Comparison of ENCODE assay signal across 8 mouse cellular contexts in genomic region chr11:8601411-8601821, GRCm38 (mm10).
DNase-seq lines count a peak whose midpoint lies in the region; ATAC-seq lines count a peak whose summit lies in the region.

No protein-coding gene starts in this region.

- 47% methylated on average over 7 of the region's 7 CpGs for WGBS in forebrain, embryonic 16.5 days
- WGBS in forebrain, embryonic 12.5 days, result 53% methylated on average over 7 of the region's 7 CpGs
- 32% methylated on average over 7 of the region's 7 CpGs for WGBS in embryonic facial prominence, embryonic 13.5 days
- WGBS in midbrain, embryonic 14.5 days, result 12% methylated on average over 7 of the region's 7 CpGs

- H3K9me3 ChIP-seq in forebrain, embryonic 16.5 days (ENCODE audit: control insufficient read depth, low read length), result no peaks in the 10 kb centered on the region
- H3K9me3 ChIP-seq in forebrain, embryonic 12.5 days, result no peaks in the 10 kb centered on the region
- 0 out of 2 replicates have a peak, but pooled peaks cover under 1% of the 10 kb centered on the region for H3K9me3 ChIP-seq in embryonic facial prominence, embryonic 13.5 days
- H3K9me3 ChIP-seq in midbrain, embryonic 14.5 days (ENCODE audit: control insufficient read depth, low read length), result no peaks in the 10 kb centered on the region

- H3K36me3 ChIP-seq in forebrain, embryonic 16.5 days (ENCODE audit: control insufficient read depth, insufficient read depth), result no peaks in the 10 kb centered on the region
- H3K36me3 ChIP-seq in forebrain, embryonic 12.5 days (replicated peaks), result no peaks in the 10 kb centered on the region
- H3K36me3 ChIP-seq in embryonic facial prominence, embryonic 13.5 days, result peaks cover 58% of the 10 kb centered on the region
- no peaks in the 10 kb centered on the region for H3K36me3 ChIP-seq in midbrain, embryonic 14.5 days (ENCODE audit: control insufficient read depth, insufficient read depth, low read length)

- no peak overlapping the region for H3K4me2 ChIP-seq in forebrain, embryonic 16.5 days (ENCODE audit: low read length)
- H3K4me2 ChIP-seq in forebrain, embryonic 12.5 days, result no peak overlapping the region
- H3K4me2 ChIP-seq in embryonic facial prominence, embryonic 13.5 days, result no peak overlapping the region
- H3K4me2 ChIP-seq in midbrain, embryonic 14.5 days (ENCODE audit: low read length), result no peak overlapping the region

- no peak overlapping the region for H3K27ac ChIP-seq in forebrain, embryonic 16.5 days (ENCODE audit: low read length)
- H3K27ac ChIP-seq in forebrain, embryonic 12.5 days, result no peak overlapping the region
- H3K27ac ChIP-seq in embryonic facial prominence, embryonic 13.5 days, result peak overlapping the region; percentile 11; the same call in 1 of the 2 replicates
- 0 out of 2 replicates have a peak overlapping the region, but pooled peaks have one; percentile 13 for H3K27ac ChIP-seq in midbrain, embryonic 14.5 days (replicated peaks; ENCODE audit: low read depth, low read length)

- ATAC-seq in forebrain, embryonic 16.5 days, result peak; percentile 33; the same call in 1 of the 2 replicates
- no peak for ATAC-seq in forebrain, embryonic 12.5 days (ENCODE audit: low FRiP score)
- no peak for ATAC-seq in embryonic facial prominence, embryonic 13.5 days (ENCODE audit: insufficient number of reproducible peaks, insufficient read depth, low FRiP score, low TSS enrichment, low read depth)
- peak; percentile 79 for ATAC-seq in midbrain, embryonic 14.5 days (ENCODE audit: low FRiP score, low TSS enrichment)
- ATAC-seq in megakaryocyte-erythroid progenitor cell, adult 5-6 weeks (replicated peaks; ENCODE audit: low FRiP score, low TSS enrichment, poor library complexity, severe bottlenecking), result no peak

- H3K27me3 ChIP-seq in forebrain, embryonic 16.5 days (replicated peaks; ENCODE audit: control insufficient read depth, insufficient read depth, low read length), result no peaks in the 10 kb centered on the region
- H3K27me3 ChIP-seq in forebrain, embryonic 12.5 days, result no peaks in the 10 kb centered on the region
- H3K27me3 ChIP-seq in embryonic facial prominence, embryonic 13.5 days, result no peaks in the 10 kb centered on the region
- no peaks in the 10 kb centered on the region for H3K27me3 ChIP-seq in midbrain, embryonic 14.5 days (ENCODE audit: control insufficient read depth, insufficient read depth, low read length)

- H3K4me3 ChIP-seq in forebrain, embryonic 16.5 days (replicated peaks; ENCODE audit: low read length), result no peak overlapping the region
- no peak overlapping the region for H3K4me3 ChIP-seq in forebrain, embryonic 12.5 days (replicated peaks)
- no peak overlapping the region for H3K4me3 ChIP-seq in embryonic facial prominence, embryonic 13.5 days
- no peak overlapping the region for H3K4me3 ChIP-seq in midbrain, embryonic 14.5 days (replicated peaks; ENCODE audit: low read depth, low read length)

- 0 out of 2 replicates have a peak, but pooled peaks cover 2% of the 10 kb centered on the region for H3K4me1 ChIP-seq in forebrain, embryonic 16.5 days (replicated peaks; ENCODE audit: control insufficient read depth, insufficient read depth, low read length)
- H3K4me1 ChIP-seq in forebrain, embryonic 12.5 days, result peaks cover 18% of the 10 kb centered on the region
- peaks cover 24% of the 10 kb centered on the region for H3K4me1 ChIP-seq in embryonic facial prominence, embryonic 13.5 days
- no peaks in the 10 kb centered on the region for H3K4me1 ChIP-seq in midbrain, embryonic 14.5 days (ENCODE audit: control insufficient read depth, insufficient read depth, low read length)

- peak; percentile 30 to 38 for DNase-seq in B cell, adult 2 months
- peak; percentile 50 for DNase-seq in midbrain, embryonic 14.5 days
- no peak for DNase-seq in layer of hippocampus, adult 9-11 months
- DNase-seq in layer of hippocampus, postnatal 36 days, result no peak

- H3K9ac ChIP-seq in forebrain, embryonic 16.5 days (replicated peaks; ENCODE audit: low read depth, low read length), result no peak overlapping the region
- no peak overlapping the region for H3K9ac ChIP-seq in forebrain, embryonic 12.5 days
- H3K9ac ChIP-seq in embryonic facial prominence, embryonic 13.5 days, result no peak overlapping the region
- H3K9ac ChIP-seq in midbrain, embryonic 14.5 days (replicated peaks; ENCODE audit: low read length), result no peak overlapping the region

Comparison
In these comparisons a context has a peak if more than half of its experiments do, and no peak if none do; other contexts are left out.
1. ATAC-seq: peak in forebrain, embryonic 16.5 days (single experiment) and midbrain, embryonic 14.5 days (single experiment); none in forebrain, embryonic 12.5 days (single experiment), embryonic facial prominence, embryonic 13.5 days (single experiment) and megakaryocyte-erythroid progenitor cell, adult 5-6 weeks (single experiment).
2. H3K27ac ChIP-seq: peak in embryonic facial prominence, embryonic 13.5 days (single experiment) and midbrain, embryonic 14.5 days (single experiment); none in forebrain, embryonic 16.5 days (single experiment) and forebrain, embryonic 12.5 days (single experiment).
3. DNase-seq: peak in B cell, adult 2 months (2 of 2) and midbrain, embryonic 14.5 days (single experiment); none in layer of hippocampus, adult 9-11 months (single experiment) and layer of hippocampus, postnatal 36 days (0 of 2).